Mouse (Mus musculus): ENCODE results near the gene Asxl2.

GRCm38 (mm10) chr12:3499662-3500061 is 73.0 kb downstream of the Asxl2 start:
- no peak for TF ChIP-seq CTCF (IDR thresholded peaks at IDR 0.05; ENCODE audit: extremely low read depth, insufficient read depth, low read length)
- no peak for TF ChIP-seq POLR2A (IDR thresholded peaks at IDR 0.05; ENCODE audit: extremely low read depth, insufficient read depth, low read length)

All from cortical plate, adult 2 months (tissue).